Mouse (Mus musculus): ENCODE measurements around the gene Wdr83os. TPM values are rescaled to one million over a fixed set of nuclear protein-coding genes. Genes with fewer than 3 reads are reported as not detected.
A peak's percentile ranks its signal among the peaks of the same experiment; 100 is the strongest.
"Not testable (repeated sequence)": the region's sequence is repeated elsewhere in the genome, so short reads cannot be mapped to it uniquely, and the experiment has no call there.

The Wdr83os gene
- polyA plus RNA-seq, 1 experiment from 2014 or later, result 117 TPM

DNA sequence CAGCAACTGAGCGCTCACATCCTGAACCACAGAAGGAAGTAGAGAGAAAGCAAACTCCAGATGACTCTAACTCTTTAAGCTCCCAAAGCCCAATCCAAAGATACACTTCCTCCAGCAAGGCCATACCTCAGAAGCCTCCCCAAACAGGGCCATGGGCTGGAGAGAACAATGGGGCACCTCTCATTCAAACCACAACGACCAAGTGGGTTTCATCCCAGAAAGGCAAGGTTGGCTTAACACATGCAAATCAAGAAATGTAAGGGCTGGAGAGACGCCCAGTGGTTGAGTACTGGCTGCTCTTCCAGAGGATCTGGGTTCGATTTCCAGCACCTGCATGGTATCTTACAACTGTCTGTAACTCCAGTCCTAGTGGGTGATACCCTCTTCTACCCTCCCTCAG lies 35.0 kb downstream of the Wdr83os start:
- no peak for TF ChIP-seq CTCF (IDR thresholded peaks at IDR 0.05; ENCODE audit: low read depth)
- TF ChIP-seq EP300 (optimal IDR thresholded peaks at IDR 0.05), result no peak
- H3K4me3 ChIP-seq (ENCODE audit: low read depth, low read length), result no peak overlapping the region
- H3K4me1 ChIP-seq (replicated peaks; ENCODE audit: control insufficient read depth, insufficient read depth), result no peaks in the 10 kb centered on the region
- H3K9ac ChIP-seq (ENCODE audit: low read length), result no peak overlapping the region
- H3K4me2 ChIP-seq (replicated peaks; ENCODE audit: low read depth), result no peak overlapping the region
- DNase-seq (ENCODE audit: low spot score) (no peak), ATAC-seq (ENCODE audit: low FRiP score, low TSS enrichment) (no peak)
- no peaks in the 10 kb centered on the region for H3K27me3 ChIP-seq (ENCODE audit: control insufficient read depth, insufficient read depth, low read length)
- H3K27ac ChIP-seq (replicated peaks), result no peak overlapping the region
- 0 out of 2 replicates have a peak, but pooled peaks cover 2% of the 10 kb centered on the region for H3K9me3 ChIP-seq (ENCODE audit: control insufficient read depth, low read length)
- 82% methylated on average over 4 of the region's 4 CpGs for WGBS
- peaks cover 5% of the 10 kb centered on the region for H3K36me3 ChIP-seq (ENCODE audit: control insufficient read depth, insufficient read depth, low read length)

DNA sequence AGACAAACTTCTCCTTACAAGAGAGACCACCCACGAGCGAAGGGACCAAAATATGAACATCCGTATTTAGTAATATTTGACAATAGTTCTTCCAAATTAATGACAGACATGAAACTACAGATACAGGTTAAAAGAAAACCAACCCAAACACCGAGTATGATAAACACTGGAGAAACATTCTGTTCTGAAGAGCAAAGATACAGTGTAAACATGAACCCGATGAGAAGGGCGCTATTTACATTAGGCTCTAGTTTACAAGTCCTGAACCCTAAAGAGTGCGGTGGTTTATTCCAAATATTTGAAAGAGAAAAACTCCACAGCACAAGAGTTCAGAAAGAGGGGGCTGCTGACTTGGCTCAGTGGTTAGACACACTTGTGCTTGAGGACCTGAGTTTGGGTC lies 36.4 kb downstream of the Wdr83os start:
- Histone ChIP-seq H3K27ac (replicated peaks) (no peak overlapping the region), H3K4me3 (ENCODE audit: low read depth, low read length) (no peak overlapping the region), H3K36me3 (ENCODE audit: control insufficient read depth, insufficient read depth, low read length) (no peaks in the 10 kb centered on the region), H3K9ac (ENCODE audit: low read length) (no peak overlapping the region), H3K4me1 (replicated peaks; ENCODE audit: control insufficient read depth, insufficient read depth) (no peaks in the 10 kb centered on the region), H3K4me2 (replicated peaks; ENCODE audit: low read depth) (no peak overlapping the region), H3K9me3 (ENCODE audit: control insufficient read depth, low read length) (no peaks in the 10 kb centered on the region), H3K27me3 (ENCODE audit: control insufficient read depth, insufficient read depth, low read length) (no peaks in the 10 kb centered on the region)
- 42% methylated on average over 7 of the region's 7 CpGs for whole genome bisulfite sequencing
- DNase-seq (ENCODE audit: low spot score), result no peak
- ATAC-seq (ENCODE audit: low FRiP score, low TSS enrichment), result no peak
- no peak for TF ChIP-seq CTCF (IDR thresholded peaks at IDR 0.05; ENCODE audit: low read depth)
- TF ChIP-seq EP300 (optimal IDR thresholded peaks at IDR 0.05), result no peak

DNA sequence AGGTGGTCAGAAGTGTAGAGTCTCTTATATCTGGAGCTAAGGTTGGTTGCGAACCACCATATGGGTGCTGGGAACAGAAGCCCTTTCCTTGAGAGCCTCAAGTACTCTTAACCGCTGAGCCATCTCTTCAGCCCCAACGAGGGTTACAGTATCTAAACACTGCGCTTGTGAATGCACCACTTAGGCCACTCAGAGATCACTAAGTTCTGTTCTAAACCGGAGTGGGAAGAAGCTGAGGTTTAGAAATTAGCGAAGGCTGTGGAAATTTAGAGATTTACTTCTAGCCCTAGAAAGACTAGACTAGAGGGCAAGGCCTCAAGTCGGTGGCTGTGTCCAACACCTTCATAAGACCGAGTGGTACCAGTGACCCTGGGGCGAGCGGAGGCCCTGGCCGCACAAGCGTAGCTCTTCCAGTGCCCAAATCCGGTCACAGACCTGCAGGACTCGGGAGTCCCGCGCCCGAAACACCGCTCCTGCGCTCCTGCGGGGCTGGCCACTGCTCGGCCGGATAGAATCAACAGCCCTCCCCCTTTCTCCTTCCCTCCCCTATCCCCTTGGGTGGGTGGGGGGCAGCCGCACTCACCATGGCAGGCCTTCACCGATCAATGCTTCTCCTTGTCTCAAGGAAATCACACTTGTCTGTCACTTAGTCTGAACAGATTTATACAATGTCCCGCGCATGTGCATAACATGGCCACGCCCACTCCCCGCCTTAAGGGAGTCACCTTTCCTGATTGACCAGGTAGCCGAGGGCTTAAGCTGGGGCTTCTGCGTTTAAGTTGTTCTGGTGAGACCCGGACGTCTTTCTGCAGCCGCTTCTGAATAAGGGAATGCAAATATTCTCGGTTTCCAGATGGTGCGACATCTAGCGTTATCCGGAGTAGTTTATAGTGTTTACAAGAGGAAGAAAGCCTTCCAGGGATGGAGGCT lies 38.8 kb downstream of the Wdr83os start:
- H3K4me3 ChIP-seq (ENCODE audit: low read depth, low read length), result peak overlapping the region; percentile 71
- H3K36me3 ChIP-seq (ENCODE audit: control insufficient read depth, insufficient read depth, low read length), result no peaks in the 10 kb centered on the region
- H3K9ac ChIP-seq (ENCODE audit: low read length), result peak overlapping the region; percentile 76
- 5% methylated on average over 37 of the region's 37 CpGs for WGBS
- H3K27me3 ChIP-seq (ENCODE audit: control insufficient read depth, insufficient read depth, low read length), result no peaks in the 10 kb centered on the region
- peak overlapping the region; percentile 85 for H3K27ac ChIP-seq (replicated peaks)
- H3K4me2 ChIP-seq (replicated peaks; ENCODE audit: low read depth), result peak overlapping the region; percentile 80
- ATAC-seq (ENCODE audit: low FRiP score, low TSS enrichment), result peak; percentile 94
- no peak for TF ChIP-seq EP300 (optimal IDR thresholded peaks at IDR 0.05)
- TF ChIP-seq CTCF (IDR thresholded peaks at IDR 0.05; ENCODE audit: low read depth), result peak; percentile 71
- H3K9me3 ChIP-seq (ENCODE audit: control insufficient read depth, low read length), result no peaks in the 10 kb centered on the region
- DNase-seq (ENCODE audit: low spot score), result peak; percentile 93
- H3K4me1 ChIP-seq (replicated peaks; ENCODE audit: control insufficient read depth, insufficient read depth), result no peaks in the 10 kb centered on the region

DNA sequence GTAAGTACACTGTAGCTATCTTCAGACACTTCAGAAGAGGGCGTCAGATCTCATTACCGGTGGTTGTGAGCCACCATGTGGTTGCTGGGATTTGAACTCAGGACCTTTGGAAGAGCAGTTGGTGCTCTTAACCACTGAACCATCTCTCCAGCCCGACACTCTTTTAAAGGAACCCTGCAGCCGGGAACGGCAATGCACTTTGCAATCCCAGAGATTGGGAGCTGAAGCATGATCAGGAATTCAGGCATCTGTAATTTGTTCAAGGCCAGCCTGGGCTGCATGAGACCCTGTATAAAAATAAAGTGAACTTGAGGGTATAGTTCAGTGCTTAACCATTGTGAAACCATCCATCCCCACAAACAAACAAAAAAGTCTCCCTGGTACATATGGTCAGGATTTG lies 39.7 kb downstream of the Wdr83os start:
- H3K4me1 ChIP-seq (replicated peaks; ENCODE audit: control insufficient read depth, insufficient read depth); H3K27me3 ChIP-seq (ENCODE audit: control insufficient read depth, insufficient read depth, low read length); H3K27ac ChIP-seq (replicated peaks); H3K4me3 ChIP-seq (ENCODE audit: low read depth, low read length); ATAC-seq (ENCODE audit: low FRiP score, low TSS enrichment); H3K36me3 ChIP-seq (ENCODE audit: control insufficient read depth, insufficient read depth, low read length); DNase-seq (ENCODE audit: low spot score); H3K9me3 ChIP-seq (ENCODE audit: control insufficient read depth, low read length); H3K4me2 ChIP-seq (replicated peaks; ENCODE audit: low read depth); H3K9ac ChIP-seq (ENCODE audit: low read length): not testable (repeated sequence)
- 80% methylated on average over 5 of the region's 5 CpGs for WGBS

DNA sequence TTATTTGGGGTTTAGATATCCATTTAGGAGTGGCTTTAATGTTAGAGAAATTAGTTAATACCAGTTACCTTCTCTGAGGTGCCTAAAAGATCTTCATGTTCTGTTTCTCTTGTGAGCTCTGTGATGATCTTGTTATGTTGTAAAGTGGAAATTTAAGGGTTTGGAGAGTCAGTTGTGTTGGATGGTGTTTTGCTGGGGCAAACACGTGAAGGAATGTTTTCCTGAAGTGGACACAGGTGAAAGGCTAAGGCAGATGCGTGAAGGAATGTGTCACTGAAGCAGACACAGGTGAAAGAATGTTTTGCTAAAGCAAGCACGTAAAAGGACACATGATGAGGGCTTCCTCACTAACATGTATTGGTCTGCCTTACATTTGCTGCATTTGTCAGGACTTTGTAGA lies 42.5 kb downstream of the Wdr83os start, which contains the start of gene Zfp791:
TSS of gene Zfp791 (minus strand) at position 101 of the 400 bp plus-strand sequence.
- Histone ChIP-seq H3K4me2 (replicated peaks; ENCODE audit: low read depth) (no peak within 1 kb of the TSS), H3K9me3 (ENCODE audit: control insufficient read depth, low read length) (no peaks in the 10 kb centered on the region), H3K36me3 (ENCODE audit: control insufficient read depth, insufficient read depth, low read length) (no peaks in the 10 kb centered on the region), H3K4me3 (ENCODE audit: low read depth, low read length) (no peak within 1 kb of the TSS), H3K4me1 (replicated peaks; ENCODE audit: control insufficient read depth, insufficient read depth) (no peaks in the 10 kb centered on the region), H3K27me3 (ENCODE audit: control insufficient read depth, insufficient read depth, low read length) (no peaks in the 10 kb centered on the region), H3K27ac (replicated peaks) (no peak within 1 kb of the TSS), H3K9ac (ENCODE audit: low read length) (no peak within 1 kb of the TSS)
- no peak for DNase-seq (ENCODE audit: low spot score)
- 70% methylated on average over 3 of the region's 3 CpGs for WGBS
- ATAC-seq (ENCODE audit: low FRiP score, low TSS enrichment), result no peak
- TF ChIP-seq CTCF (IDR thresholded peaks at IDR 0.05; ENCODE audit: low read depth) (no peak), EP300 (optimal IDR thresholded peaks at IDR 0.05) (no peak)

DNA sequence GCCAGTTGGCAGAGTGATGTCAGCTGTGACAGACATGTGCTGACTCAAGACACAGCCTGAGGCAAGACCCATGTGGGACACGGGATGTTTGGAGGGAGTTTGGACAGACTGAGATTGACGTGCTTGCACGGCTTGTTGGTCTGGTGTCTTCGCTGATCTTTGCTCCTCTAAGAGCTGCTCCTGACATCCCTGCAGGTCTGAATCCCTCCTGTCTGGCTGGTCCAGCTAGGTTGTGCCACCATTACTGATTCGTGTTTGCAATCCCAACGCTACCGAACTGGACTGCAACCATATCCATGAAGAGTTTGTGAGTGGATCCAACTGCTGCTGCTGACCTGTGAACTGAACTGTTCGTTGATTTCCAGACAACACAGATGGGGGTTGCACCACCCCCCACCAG lies 43.2 kb downstream of the Wdr83os start:
- no peak for DNase-seq (ENCODE audit: low spot score)
- 86% methylated on average over 8 of the region's 8 CpGs for WGBS

More for the DNA sequence above, 43.2 kb downstream of the Wdr83os start:
- no peak overlapping the region for H3K9ac ChIP-seq (ENCODE audit: low read length)
- H3K9me3 ChIP-seq (ENCODE audit: control insufficient read depth, low read length), result no peaks in the 10 kb centered on the region
- no peaks in the 10 kb centered on the region for H3K27me3 ChIP-seq (ENCODE audit: control insufficient read depth, insufficient read depth, low read length)
- no peak overlapping the region for H3K4me3 ChIP-seq (ENCODE audit: low read depth, low read length)
- H3K4me2 ChIP-seq (replicated peaks; ENCODE audit: low read depth), result no peak overlapping the region
- ATAC-seq (ENCODE audit: low FRiP score, low TSS enrichment), result no peak
- H3K4me1 ChIP-seq (replicated peaks; ENCODE audit: control insufficient read depth, insufficient read depth), result no peaks in the 10 kb centered on the region
- H3K36me3 ChIP-seq (ENCODE audit: control insufficient read depth, insufficient read depth, low read length), result no peaks in the 10 kb centered on the region
- TF ChIP-seq CTCF (IDR thresholded peaks at IDR 0.05; ENCODE audit: low read depth) (no peak), EP300 (optimal IDR thresholded peaks at IDR 0.05) (no peak)
- no peak overlapping the region for H3K27ac ChIP-seq (replicated peaks)

Small RNA genes lying within 50 kb of the gene (microRNA-seq; reads per million reads assigned to microRNA genes)
- gene Gm23388 (not detected), gene Mir7070 (not detected)

Other genes with a start within 250 kb of the Wdr83os start
- gene Gadd45gip1, start 249.2 kb upstream of the Wdr83os start, polyA plus RNA-seq (2015; fragmentation: Nextera tagmentation; extraction: Ambion mirVana), result 38.5 and 39.3 TPM in 2 replicates
- 69.8 and 70.6 TPM in 2 replicates for gene Rad23a, start 240.1 kb upstream of the Wdr83os start, polyA plus RNA-seq (2015; fragmentation: Nextera tagmentation; extraction: Ambion mirVana)
- 522 and 537 TPM in 2 replicates for gene Calr, start 233.8 kb upstream of the Wdr83os start, polyA plus RNA-seq (2015; fragmentation: Nextera tagmentation; extraction: Ambion mirVana)
- gene Farsa, start 223.8 kb upstream of the Wdr83os start, polyA plus RNA-seq (2015; fragmentation: Nextera tagmentation; extraction: Ambion mirVana), result 43.3 and 44.3 TPM in 2 replicates
- gene Syce2, start 208.6 kb upstream of the Wdr83os start, polyA plus RNA-seq (2015; fragmentation: Nextera tagmentation; extraction: Ambion mirVana), result 25.0 and 27.3 TPM in 2 replicates
- gene Gcdh, start 186.8 kb upstream of the Wdr83os start, polyA plus RNA-seq (2015; fragmentation: Nextera tagmentation; extraction: Ambion mirVana), result 18.5 and 21.1 TPM in 2 replicates
- 0.51 and 0.82 TPM in 2 replicates for gene Klf1, start 178.8 kb upstream of the Wdr83os start, polyA plus RNA-seq (2015; fragmentation: Nextera tagmentation; extraction: Ambion mirVana)
- gene Dnase2a, start 172.2 kb upstream of the Wdr83os start, polyA plus RNA-seq (2015; fragmentation: Nextera tagmentation; extraction: Ambion mirVana), result 15.9 and 17.4 TPM in 2 replicates
- 0.87 and 1.1 TPM in 2 replicates for gene Mast1, start 143.4 kb upstream of the Wdr83os start, polyA plus RNA-seq (2015; fragmentation: Nextera tagmentation; extraction: Ambion mirVana)
- 0.05 and 0.13 TPM in 2 replicates for gene Rtbdn, start 133.7 kb upstream of the Wdr83os start, polyA plus RNA-seq (2015; fragmentation: Nextera tagmentation; extraction: Ambion mirVana)
- not detected in 2 replicates for gene Gm49661, start 111.3 kb upstream of the Wdr83os start, polyA plus RNA-seq (2015; fragmentation: Nextera tagmentation; extraction: Ambion mirVana)
- gene Prdx2, start 111.2 kb upstream of the Wdr83os start, polyA plus RNA-seq (2015; fragmentation: Nextera tagmentation; extraction: Ambion mirVana), result 370 and 376 TPM in 2 replicates
- 79.4 and 80.1 TPM in 2 replicates for gene Rnaseh2a, start 111.0 kb upstream of the Wdr83os start, polyA plus RNA-seq (2015; fragmentation: Nextera tagmentation; extraction: Ambion mirVana)
- 88.5 and 95.9 TPM in 2 replicates for gene Junb, start 102.0 kb upstream of the Wdr83os start, polyA plus RNA-seq (2015; fragmentation: Nextera tagmentation; extraction: Ambion mirVana)
- 28.8 and 30.9 TPM in 2 replicates for gene Hook2, start 90.1 kb upstream of the Wdr83os start, polyA plus RNA-seq (2015; fragmentation: Nextera tagmentation; extraction: Ambion mirVana)
- 0.06 and 0.16 TPM in 2 replicates for gene Best2, start 66.2 kb upstream of the Wdr83os start, polyA plus RNA-seq (2015; fragmentation: Nextera tagmentation; extraction: Ambion mirVana)
- gene Asna1, start 55.5 kb upstream of the Wdr83os start, polyA plus RNA-seq (2015; fragmentation: Nextera tagmentation; extraction: Ambion mirVana), result 68.0 and 71.8 TPM in 2 replicates
- 94.4 and 95.1 TPM in 2 replicates for gene Trir, start 53.9 kb upstream of the Wdr83os start, polyA plus RNA-seq (2015; fragmentation: Nextera tagmentation; extraction: Ambion mirVana)
- gene Tnpo2, start 43.8 kb upstream of the Wdr83os start, polyA plus RNA-seq (2015; fragmentation: Nextera tagmentation; extraction: Ambion mirVana), result 12.5 and 15.4 TPM in 2 replicates
- 25.7 and 28.4 TPM in 2 replicates for gene Fbxw9, start 20.7 kb upstream of the Wdr83os start, polyA plus RNA-seq (2015; fragmentation: Nextera tagmentation; extraction: Ambion mirVana)
- not detected in 2 replicates for gene Gm5741, start 12.8 kb upstream of the Wdr83os start, polyA plus RNA-seq (2015; fragmentation: Nextera tagmentation; extraction: Ambion mirVana)
- gene Dhps, start 9.0 kb upstream of the Wdr83os start, polyA plus RNA-seq (2015; fragmentation: Nextera tagmentation; extraction: Ambion mirVana), result 40.2 and 42.2 TPM in 2 replicates
- 22.3 and 23.6 TPM in 2 replicates for gene Wdr83, start 566 bp downstream of the Wdr83os start, polyA plus RNA-seq (2015; fragmentation: Nextera tagmentation; extraction: Ambion mirVana)
- 29.1 and 32.6 TPM in 2 replicates for gene Man2b1, start 2.5 kb downstream of the Wdr83os start, polyA plus RNA-seq (2015; fragmentation: Nextera tagmentation; extraction: Ambion mirVana)
- gene Zfp791, start 42.4 kb downstream of the Wdr83os start, polyA plus RNA-seq (2015; fragmentation: Nextera tagmentation; extraction: Ambion mirVana), result 1.2 and 1.5 TPM in 2 replicates
- 0.05 TPM in 1 of 2 replicates, not detected in the other for gene Cks1brt, start 71.2 kb downstream of the Wdr83os start, polyA plus RNA-seq (2015; fragmentation: Nextera tagmentation; extraction: Ambion mirVana)
- gene Olfr371, start 145.2 kb downstream of the Wdr83os start, polyA plus RNA-seq (2015; fragmentation: Nextera tagmentation; extraction: Ambion mirVana), result not detected in 2 replicates
- gene Orc6, start 218.9 kb downstream of the Wdr83os start, polyA plus RNA-seq (2015; fragmentation: Nextera tagmentation; extraction: Ambion mirVana), result 36.1 and 39.5 TPM in 2 replicates
- 75.9 and 78.0 TPM in 2 replicates for gene Vps35, start 219.1 kb downstream of the Wdr83os start, polyA plus RNA-seq (2015; fragmentation: Nextera tagmentation; extraction: Ambion mirVana)